Mouse (Mus musculus) brain, embryonic 14.5 days (tissue): ENCODE data around the gene Btbd1.

Source experiments
- CTCF ChIP-seq: fragments of 200-500 bp; IDR thresholded peaks from 2 replicates; pipeline ENCODE4 v1.5.1; 2012; ENCODE audit warnings: inconsistent platforms, mild to moderate bottlenecking, moderate library complexity, borderline replicate concordance; ENCODE audit not compliant: insufficient read depth, insufficient read length; ENCODE audit errors: extremely low read depth
- POLR2A ChIP-seq: fragments of 200-500 bp; IDR thresholded peaks from 2 replicates; pipeline ENCODE4 v1.6.1; 2012; ENCODE audit warnings: mild to moderate bottlenecking, inconsistent platforms, borderline replicate concordance; ENCODE audit not compliant: poor library complexity, insufficient read depth, insufficient read length, severe bottlenecking; ENCODE audit errors: extremely low read depth

GRCm38 (mm10) chr7:81777667-81778218 is 51.5 kb downstream of the Btbd1 start:
- TF ChIP-seq CTCF: peak; percentile 44; the same call in 1 of the 2 replicates
- TF ChIP-seq POLR2A: no peak
